Mouse (Mus musculus): ENCODE results near the gene Lcmt2.
"Not testable (repeated sequence)": the region's sequence is repeated elsewhere in the genome, so short reads cannot be mapped to it uniquely, and the experiment has no call there.

The Lcmt2 gene

DNA sequence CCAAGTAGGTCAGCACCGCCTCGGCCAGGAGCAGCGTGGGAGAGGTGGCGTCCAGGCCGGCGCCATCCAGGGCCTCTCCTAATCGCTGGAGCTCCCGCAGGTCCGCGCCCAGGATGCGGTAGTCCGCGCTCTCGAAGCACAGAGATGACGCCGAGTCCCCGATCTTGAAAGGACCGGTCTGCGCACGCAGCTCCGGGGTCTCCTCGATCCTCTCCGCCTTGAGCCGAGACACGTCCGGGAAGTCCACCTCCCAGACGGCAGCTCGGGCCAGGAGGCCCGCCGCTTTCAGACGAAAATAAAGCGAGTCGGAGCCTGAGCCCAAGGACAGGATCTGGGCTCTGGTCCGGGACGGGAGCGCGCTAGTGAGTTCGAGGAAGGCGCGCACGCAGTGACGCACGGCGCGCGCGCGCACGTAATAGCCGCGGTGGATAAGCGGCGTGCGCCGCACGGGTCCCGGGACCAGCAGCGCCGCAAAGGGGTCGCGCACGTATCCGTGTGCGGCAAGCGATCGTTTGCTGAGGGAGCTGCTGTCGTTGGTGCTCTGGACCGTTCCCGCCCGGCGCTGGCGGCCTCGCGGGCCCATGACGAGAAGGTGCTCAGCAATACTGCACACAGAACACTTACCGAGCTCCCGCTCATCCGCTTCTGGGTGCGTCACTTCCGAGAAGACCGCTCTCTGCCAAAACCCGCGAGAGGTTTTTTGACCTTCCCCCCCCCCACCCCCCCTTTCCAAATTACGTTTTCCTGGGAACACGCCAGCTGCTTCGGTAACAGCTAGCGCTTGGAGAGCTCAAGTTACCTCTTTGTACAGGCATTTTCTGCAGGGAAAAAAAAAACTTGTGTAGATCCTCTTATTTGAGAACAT, at the start of gene Lcmt2, which contains the start of gene Adal:
TSS of gene Lcmt2 (minus strand) at position 636 of the 865 bp plus-strand sequence.
TSS of gene Adal (plus strand) at position 411 of the 865 bp plus-strand sequence.
- DNase-seq (ENCODE audit: low read depth, low spot score): peak; percentile 92

DNA sequence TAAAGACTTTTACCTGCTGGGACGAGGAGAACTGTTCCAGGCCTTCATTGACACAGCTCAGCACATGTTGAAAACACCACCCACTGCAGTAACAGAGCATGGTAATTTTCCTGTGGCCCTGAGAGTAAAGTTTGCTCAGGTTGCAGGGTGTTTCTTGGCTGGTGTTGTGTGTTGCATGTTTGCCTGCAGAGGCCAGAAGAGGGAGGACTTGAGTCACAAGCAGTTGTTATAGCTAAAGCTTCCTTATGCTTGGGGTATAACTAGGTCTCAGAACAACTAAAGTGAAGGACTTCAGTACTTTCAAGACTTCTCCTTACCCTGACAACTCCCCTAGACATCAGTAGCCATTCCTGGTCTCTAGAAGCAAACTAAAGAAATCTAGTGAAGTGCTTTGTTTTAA, 48.1 kb upstream of the Lcmt2 start:
- DNase-seq (ENCODE audit: low read depth, low spot score): peak; percentile 15

DNA sequence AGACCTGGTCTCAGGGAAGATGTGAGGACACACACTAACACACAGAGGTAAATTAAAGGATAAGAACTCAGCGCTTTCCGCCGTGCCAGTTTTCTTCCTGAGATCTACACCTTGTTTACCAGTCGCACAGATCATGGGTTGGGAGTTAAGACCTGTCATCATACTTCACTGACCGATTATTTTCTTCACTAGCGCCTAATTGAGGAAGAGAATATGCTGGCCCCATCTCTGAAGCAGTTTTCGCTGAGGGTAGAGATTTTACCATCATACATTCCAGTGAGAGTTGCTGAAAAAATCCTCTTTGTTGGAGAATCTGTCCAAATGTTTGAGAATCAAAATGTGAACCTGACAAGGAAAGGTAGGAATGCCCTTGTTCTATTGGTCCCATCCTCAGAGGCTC, 43.7 kb upstream of the Lcmt2 start:
- DNase-seq (ENCODE audit: low read depth, low spot score): no peak

DNA sequence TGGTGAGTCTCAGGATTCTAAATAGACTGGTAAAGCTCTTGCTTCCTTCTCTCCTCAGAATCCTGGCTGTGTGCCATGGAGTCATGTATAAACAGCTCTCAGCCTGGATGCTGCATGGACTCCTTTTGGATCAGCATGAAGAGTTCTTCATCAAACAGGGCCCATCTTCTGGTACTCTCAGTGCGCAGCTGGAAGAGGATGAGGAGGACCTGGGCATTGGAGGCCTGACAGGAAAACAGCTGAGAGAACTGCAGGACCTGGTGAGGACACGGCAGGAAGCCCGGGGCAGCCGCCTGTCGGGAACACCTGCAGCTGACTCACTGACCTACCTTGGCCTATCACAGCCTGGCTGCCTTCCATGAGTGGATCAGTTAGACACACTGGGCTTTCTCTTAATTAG, 43.0 kb upstream of the Lcmt2 start:
- DNase-seq (ENCODE audit: low read depth, low spot score): no peak

DNA sequence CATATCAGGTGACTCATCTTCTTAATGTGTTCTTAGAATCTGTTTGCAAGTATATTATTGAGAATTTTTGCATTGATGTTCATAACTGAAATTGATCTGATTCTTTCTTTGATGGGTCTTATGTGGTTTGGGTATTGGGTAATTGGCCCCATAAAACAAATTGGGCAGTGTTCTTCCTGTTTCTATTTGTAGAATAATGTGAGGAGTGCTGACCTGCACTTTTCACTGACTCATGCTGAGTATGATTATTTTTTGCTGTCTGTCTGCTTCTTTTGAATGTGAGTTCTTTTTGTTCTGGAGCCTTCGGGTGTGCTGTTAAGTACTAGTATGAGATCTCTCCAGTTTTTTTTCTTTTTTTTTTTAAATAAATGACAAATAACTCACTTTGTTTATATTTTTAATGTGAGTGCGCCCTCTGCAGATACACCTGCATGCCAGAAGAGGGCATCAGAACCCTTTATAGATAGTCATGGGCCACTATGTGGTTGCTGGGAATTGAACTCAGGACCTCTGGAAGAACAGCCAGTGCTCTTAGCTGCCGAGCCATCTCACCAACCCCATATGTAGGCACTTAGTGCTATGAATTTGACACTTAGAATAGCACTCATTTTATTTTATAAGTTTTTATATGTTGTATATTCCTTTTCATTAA, 38.5 kb upstream of the Lcmt2 start:
- peak; percentile 23 for DNase-seq (ENCODE audit: low read depth, low spot score)

DNA sequence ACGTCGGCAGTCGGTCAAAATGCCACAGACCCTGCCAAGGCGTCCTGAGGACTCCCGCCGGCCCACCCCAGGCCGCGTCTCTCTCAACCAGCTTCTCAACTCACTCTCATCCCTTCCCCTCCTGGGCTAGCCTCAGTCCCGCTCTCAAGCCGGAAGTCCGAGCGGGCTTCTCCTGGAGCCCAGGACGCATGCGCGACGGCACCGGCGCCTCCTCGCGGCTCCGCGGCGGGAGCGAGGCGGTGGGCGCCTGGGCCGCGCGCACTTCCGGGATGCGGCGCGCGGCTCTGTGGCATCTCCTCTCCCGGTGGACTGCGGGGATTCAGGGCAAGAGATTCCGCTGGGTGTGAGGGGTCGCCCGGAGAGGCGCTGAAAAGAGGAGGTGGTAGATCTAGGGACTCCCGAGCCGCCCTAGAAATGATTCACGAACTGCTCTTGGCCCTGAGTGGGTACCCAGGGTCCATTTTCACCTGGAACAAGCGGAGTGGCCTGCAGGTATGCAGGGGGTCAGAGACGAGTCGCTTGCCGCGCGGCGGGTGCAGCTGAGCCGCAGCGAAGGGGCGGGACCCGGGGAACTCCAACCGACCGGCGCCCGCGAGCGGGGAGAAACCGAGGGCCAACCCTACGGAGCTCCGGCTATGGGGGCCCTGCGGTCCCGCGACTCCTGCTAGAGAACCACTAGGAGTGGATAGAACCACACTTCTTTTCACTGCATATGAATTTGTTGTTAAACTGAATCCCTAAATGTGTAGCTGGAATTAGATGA, 30.7 kb upstream of the Lcmt2 start, which contains the start of gene Zscan29:
TSS of gene Zscan29 (minus strand) at position 146 of the 763 bp plus-strand sequence.
- DNase-seq (ENCODE audit: low read depth, low spot score): peak; percentile 94

DNA sequence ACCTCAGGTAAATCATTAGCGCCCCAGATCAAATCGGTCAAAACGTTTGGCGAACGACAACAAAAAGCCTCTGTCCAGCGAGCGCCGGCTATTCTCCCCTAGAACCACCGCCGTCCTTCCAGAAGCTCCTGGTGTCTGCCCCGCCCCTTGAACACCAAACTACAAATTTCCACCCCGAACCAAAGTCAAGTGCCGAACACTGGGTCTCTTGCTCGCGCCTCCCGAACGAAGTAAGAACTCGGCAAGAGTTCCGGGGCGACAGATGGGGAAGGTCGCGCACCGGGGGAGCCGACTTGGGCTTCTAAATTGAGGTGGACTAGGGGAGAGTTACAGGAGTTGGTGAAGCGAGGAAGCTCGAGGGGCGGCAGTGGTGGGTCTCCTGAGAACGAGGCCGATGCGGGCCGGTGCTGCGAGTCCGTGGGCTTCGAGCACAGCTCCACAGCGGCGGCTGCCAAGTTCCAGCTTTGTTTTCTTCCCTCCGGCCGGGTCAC, 30.1 kb upstream of the Lcmt2 start, which contains the start of gene Tubgcp4:
TSS of gene Tubgcp4 (plus strand) at position 174 of the 491 bp plus-strand sequence.
- peak; percentile 59 for DNase-seq (ENCODE audit: low read depth, low spot score)

DNA sequence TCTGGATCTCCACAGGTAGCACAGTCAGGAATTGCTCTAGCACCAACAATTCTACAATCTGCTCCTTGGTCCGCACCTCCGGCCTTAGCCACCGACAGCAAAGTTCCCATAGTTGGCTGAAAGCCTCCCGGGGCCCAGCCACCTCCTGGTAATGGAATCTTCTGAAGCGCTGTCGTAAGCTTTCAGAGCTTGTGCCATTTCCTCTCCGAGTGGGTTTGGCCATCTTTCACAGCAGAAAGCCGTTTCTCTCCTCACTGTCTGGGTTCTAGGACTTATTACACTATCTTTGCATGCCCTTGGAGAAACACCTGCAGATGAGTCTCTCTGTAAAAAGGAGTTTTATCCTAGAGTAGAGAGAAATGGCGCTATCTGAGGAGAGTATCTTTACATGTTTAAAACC, 29.4 kb upstream of the Lcmt2 start:
- peak; percentile 51 for DNase-seq (ENCODE audit: low read depth, low spot score)

DNA sequence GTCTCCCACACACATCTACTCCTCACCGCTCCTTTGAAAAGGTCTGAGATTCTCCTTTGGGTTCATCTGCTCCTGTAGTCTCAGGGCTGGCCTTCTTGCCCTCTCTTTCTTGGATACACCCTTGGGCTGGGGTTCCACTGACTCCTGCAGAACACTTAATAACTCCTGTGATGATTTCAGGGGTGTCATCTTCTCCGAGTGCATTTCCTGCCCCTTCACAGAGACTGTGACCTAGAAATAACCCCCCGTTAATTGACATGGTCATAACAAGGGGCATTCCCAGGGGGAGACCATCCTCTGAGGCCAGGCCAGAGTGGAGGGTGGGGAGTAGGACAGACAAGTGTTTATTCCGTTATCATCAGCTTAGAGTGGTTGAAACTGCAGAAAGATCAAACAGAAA, 28.7 kb upstream of the Lcmt2 start:
- peak; percentile 10 for DNase-seq (ENCODE audit: low read depth, low spot score)

DNA sequence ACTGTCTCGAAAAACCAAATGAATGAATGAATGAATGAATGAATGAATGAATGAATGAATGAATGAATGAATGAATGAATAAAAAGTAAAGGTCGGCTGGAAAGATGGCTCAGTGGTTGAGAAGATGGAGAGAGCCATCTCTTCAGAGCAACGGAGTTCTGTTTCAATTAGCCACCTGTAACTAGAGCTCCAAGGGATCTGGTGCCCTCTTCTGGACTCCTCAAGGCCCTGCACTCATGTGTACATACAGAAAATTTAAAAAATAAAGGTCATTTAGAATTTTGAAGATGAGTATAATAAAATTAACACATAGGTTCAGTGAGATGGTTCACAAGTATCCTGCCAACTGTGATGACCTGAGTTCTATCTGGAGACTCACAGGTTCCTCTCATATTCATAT, 12.6 kb upstream of the Lcmt2 start:
- peak; percentile 41 for DNase-seq (ENCODE audit: low read depth, low spot score)

DNA sequence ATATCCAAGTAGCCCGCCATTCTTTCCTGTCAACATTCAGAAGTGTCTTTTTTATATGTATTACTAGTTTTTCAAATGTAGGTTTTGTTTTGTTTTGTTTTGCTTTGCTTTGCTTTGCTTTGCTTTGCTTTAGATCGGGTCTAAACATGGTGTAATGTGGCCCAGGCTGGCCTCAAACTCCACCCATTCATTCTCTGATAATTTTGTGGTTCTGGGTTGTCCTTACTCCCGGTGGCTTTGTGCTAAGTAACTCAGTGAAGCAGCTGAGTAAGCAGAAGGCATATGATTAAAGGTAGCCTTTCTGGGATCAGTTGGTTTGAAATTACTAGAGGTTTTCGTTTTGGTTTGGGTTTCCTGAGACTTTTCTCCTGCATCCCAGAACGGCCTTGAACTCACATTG, 9.2 kb upstream of the Lcmt2 start:
- DNase-seq (ENCODE audit: low read depth, low spot score): no peak

DNA sequence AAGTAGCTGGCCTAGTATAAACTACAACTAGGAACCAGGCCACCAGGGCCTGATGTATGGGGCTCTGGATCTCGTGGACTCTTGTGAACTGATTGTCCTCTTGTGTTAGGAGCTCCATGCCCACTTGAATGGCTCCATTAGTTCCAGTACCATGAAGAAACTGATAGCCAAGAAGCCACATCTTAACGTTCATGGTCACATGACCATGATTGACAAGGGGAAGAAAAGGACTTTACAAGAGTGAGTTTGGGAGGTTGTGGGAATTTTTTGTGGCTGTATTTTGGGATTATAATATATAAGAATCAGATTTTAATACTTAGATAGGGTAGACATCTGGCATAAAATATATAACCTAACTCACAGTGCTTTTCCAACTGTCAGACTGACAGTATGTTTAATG, 2.0 kb upstream of the Lcmt2 start:
- DNase-seq (ENCODE audit: low read depth, low spot score): no peak

DNA sequence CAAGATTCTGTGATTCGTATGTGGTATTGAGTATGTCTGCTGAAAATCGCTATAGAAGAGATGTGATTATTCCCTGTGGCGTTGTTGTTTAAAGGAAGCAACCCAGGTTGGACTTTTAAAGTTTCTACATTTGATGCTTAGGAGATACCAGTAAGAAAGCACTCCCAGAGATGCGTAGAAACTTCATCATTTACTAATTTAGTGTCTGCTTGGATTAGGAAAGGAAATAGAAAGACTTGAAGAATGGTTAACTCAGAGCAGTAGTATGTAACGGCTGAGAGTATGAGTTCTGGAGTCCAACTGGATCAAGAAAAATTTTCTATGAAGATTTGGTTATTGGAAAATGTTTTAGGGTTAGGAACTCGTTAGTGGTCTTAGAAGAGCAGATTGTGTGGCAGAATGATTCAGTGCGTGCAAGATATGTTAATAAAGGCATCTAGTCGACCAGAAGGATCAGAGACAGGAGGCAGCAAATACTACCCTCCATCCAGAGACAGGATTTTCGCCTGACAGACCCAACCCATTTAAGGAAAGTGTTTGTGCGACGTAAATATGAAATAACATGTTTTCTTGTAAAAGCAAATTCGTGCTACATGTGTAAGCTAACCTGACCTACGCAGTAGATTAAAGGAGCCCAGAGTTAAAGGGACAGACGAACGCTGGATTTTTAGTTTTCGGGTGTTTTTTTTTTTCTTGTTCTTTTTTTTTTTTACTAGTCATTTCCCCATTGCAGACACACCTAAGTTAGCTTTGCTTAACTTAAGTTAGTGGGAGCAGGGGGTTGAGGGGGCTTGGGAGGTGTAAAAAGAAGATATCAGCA, 973 bp upstream of the Lcmt2 start:
- no peak for DNase-seq (ENCODE audit: low read depth, low spot score)

DNA sequence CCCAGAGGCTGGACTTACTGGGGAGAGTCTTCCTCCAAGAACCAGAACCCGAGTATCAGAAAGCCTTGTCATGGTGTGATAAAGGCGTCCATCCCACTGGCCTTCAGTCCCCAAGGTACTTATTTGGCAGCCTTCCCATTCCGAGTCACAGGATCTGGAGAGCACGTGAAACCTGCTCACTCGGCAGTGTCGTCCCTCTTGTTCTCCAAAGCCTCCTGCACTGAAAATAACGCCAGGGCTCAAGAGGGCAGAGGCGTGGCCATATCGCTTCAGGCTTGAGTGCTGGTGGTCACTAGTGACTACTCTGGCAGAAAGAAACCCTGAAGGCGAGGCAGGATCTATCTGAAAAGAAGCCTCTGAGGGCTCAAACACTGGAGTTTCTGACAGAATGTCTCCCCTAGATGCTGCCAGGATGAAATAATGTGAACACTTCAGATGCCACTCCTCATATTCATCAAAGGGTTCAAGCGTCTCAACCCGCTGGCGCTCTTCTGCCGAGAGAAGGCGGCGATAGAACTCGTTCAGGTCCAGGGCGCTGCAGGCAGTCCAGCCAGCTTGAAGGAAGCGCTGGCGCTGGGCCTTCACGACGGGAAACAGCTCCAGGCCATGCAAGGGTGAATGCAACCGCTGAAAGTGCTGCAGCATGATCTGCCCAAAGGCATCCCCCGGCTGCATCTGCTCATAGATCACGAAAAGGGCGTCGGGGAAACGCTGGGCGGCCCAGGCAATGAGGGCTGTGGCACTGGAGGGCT, 1.0 kb downstream of the Lcmt2 start:
- peak; percentile 14 for DNase-seq (ENCODE audit: low read depth, low spot score)

DNA sequence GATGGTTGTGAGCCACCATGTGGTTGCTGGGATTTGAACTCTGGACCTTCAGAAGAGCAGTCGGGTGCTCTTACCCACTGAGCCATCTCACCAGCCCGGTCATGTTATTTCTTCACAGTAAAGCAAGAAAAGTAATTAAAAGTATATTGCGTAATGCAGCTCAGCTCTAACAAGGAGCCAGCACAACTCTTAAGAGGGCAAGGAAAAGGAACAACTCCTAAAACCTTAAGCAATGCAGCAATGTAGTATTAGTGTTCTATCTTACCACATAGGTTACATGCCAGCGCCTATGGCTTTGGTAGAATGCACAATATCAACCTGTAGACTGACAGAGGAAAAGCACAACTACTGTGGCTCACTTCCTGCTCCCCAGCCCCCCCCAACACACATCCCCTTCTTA, 3.1 kb downstream of the Lcmt2 start:
- DNase-seq (ENCODE audit: low read depth, low spot score): peak; percentile 15

DNA sequence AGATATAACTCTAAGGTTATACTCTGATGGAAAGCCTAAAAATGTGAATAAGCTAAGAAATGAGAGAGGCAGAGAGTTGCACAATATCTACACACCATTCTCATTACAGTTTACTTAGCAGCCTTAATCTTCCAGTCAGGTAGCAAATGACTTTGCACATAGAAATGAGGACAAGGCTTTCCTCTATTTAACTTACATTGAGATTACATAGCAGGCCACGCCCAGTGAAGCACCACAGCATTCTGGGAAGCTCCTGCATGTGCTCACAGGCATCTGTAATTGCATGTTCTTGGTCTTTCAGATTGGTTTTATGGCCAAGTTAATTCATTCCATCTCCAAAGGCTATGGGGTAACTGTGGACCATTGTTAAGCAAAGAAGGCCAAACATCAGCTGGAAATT, 7.6 kb downstream of the Lcmt2 start:
- DNase-seq (ENCODE audit: low read depth, low spot score): no peak

DNA sequence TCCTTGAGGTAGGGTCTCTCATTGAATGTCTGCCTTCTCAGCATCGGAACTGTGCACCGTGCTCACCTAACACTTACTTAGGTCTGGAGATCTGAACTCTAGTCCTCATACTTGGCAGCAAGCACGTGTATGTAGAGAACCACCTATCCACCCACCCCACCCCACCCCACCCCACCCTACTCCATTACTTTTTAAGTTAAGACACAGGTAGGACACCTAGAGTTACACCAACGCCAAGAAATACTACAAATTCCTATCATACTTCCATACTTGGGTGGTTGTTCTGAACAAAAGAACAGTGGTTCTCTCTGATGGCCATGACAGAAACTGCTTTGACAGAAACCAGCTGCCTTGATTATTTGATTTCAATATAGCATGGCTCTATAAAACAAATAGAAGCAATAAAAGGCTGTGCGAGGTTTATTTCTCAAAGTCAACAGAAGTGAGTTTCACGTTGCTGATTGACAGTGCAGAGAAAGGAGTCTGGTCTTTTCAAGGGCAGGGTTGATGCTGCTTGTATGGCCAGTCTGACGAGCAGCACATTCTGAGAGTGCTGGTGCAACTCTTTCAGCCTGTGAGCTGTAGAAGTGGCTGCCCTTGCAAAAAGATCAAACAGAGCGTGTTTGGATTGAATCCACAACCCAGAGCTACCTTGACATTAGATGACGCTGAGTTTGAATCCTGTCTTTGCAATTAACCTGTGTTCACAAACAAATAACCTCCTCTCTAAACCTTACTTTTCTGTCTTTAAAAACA, 11.4 kb downstream of the Lcmt2 start:
- DNase-seq (ENCODE audit: low read depth, low spot score): no peak

DNA sequence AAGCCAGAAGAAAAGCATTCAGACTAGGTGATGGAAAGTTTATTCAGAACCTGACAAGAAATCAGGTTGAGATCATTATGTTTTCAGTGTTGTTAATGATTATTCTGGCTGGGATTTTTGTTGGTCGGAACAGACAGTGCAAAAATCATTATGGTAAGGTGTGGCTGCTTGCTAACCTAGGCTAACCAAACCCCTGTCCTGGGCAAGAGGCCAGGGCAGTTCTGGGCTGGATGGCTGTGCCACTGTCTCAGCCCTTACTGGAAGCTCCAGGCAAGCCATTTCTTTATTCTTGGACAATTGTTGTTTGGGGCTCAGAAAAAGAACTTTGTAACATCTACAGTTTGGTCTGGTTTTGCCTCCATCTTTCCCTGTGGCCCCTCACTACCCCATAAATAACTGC, 12.9 kb downstream of the Lcmt2 start:
- DNase-seq (ENCODE audit: low read depth, low spot score): no peak

DNA sequence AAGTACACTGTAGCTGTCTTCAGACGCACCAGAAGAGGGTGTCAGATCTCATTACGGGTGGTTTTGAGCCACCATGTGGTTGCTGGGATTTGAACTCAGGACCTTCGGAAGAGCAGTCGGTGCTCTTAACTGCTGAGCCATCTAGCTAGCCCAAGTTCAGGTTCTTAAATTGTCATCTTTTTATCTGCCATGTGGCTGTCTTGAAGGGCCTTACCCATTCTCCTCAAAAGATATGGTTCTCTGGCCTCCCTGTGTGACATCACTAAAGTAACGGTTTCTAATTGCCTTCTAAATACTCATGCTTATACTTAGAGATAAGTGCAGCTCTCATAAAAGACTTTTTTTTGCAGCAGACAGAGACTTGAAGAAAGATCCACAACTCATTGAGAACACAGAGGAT, 14.2 kb downstream of the Lcmt2 start:
- not testable (repeated sequence) for DNase-seq (ENCODE audit: low read depth, low spot score)

DNA sequence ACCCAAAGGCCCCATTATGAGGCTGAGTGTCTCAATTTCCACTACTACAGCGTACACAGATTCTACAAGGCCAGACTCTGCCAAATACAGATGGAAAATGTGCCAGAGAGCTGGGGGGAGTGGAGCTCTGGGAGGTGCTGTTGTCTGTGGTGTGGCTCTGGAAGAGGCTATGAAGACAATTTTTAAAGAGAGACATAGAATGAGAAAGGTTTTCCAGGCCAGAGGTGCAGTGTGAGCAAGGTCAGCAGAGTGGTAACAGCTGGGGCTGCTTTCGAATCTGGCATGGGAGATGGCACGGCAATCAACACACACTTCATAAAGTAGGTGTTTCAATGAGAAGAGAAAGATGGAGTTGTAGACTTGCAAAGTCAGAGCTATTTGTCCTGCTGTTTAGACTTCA, 21.2 kb downstream of the Lcmt2 start:
- DNase-seq (ENCODE audit: low read depth, low spot score): no peak
